Mouse (Mus musculus): ENCODE measurements around the gene Arrdc2. TPM values are rescaled to one million over a fixed set of nuclear protein-coding genes. Genes with fewer than 3 reads are reported as not detected.

Arrdc2 gene
- polyA plus RNA-seq, 1 experiment: 12.1 TPM

- Histone ChIP-seq H3K9ac (ENCODE audit: low read depth, poor library complexity, severe bottlenecking) (peak overlapping the region; percentile 6), H3K36me3 (ENCODE audit: control insufficient read depth, insufficient read depth, low read length, poor library complexity, severe bottlenecking) (no peaks in the 10 kb centered on the region), H3K4me1 (ENCODE audit: control insufficient read depth, insufficient read depth, low read length) (peaks cover 14% of the 10 kb centered on the region), H3K4me3 (ENCODE audit: low read depth, low read length) (peak overlapping the region; percentile 4), H3K27me3 (ENCODE audit: control insufficient read depth, insufficient read depth, low read length, poor library complexity, severe bottlenecking) (no peaks in the 10 kb centered on the region), H3K27ac (ENCODE audit: insufficient read depth, low read length) (peak overlapping the region; percentile 48), H3K9me3 (replicated peaks; ENCODE audit: control insufficient read depth, insufficient read depth, low read length, poor library complexity, severe bottlenecking) (no peaks in the 10 kb centered on the region)
- no peak for TF ChIP-seq CTCF (IDR thresholded peaks at IDR 0.05; ENCODE audit: low read depth, low read length)
- TF ChIP-seq POLR2A (IDR thresholded peaks at IDR 0.05; ENCODE audit: insufficient read depth, low read length): peak; percentile 5
- TF ChIP-seq EP300 (IDR thresholded peaks at IDR 0.05; ENCODE audit: insufficient read depth, low read depth, low read length): 0 out of 2 replicates have a peak, but pooled peaks have one; percentile 12
Observed at GRCm38 (mm10) chr8:70880126-70880525, 40.6 kb upstream of the Arrdc2 start.

DNA sequence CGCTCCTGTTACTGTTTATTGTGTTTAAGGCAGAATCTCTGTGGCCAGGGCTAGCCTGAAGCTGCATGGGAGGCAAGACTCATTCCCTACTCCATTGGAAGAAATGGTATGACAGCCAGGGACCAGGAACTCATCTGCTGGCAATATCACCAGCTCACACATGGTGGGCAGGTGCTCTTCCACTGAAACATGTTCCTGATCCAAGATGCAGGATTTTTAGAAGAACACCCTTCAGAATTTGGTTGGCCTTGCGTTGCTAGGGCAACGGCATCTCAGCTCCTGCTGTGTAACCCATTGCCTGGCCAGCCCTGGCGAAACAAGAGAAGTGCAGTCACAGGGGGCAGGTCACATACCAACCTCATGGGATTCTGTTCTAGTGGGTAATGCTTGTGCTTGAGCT lies 40.0 kb upstream of the Arrdc2 start:
- peak overlapping the region; percentile 48 for H3K27ac ChIP-seq (ENCODE audit: insufficient read depth, low read length)
- H3K9me3 ChIP-seq (replicated peaks; ENCODE audit: control insufficient read depth, insufficient read depth, low read length, poor library complexity, severe bottlenecking): no peaks in the 10 kb centered on the region
- TF ChIP-seq POLR2A (IDR thresholded peaks at IDR 0.05; ENCODE audit: insufficient read depth, low read length) (no peak), CTCF (IDR thresholded peaks at IDR 0.05; ENCODE audit: low read depth, low read length) (no peak), EP300 (IDR thresholded peaks at IDR 0.05; ENCODE audit: insufficient read depth, low read depth, low read length) (no peak)
- H3K9ac ChIP-seq (ENCODE audit: low read depth, poor library complexity, severe bottlenecking): no peak overlapping the region
- H3K36me3 ChIP-seq (ENCODE audit: control insufficient read depth, insufficient read depth, low read length, poor library complexity, severe bottlenecking): no peaks in the 10 kb centered on the region
- H3K4me1 ChIP-seq (ENCODE audit: control insufficient read depth, insufficient read depth, low read length): peaks cover 10% of the 10 kb centered on the region
- no peaks in the 10 kb centered on the region for H3K27me3 ChIP-seq (ENCODE audit: control insufficient read depth, insufficient read depth, low read length, poor library complexity, severe bottlenecking)
- H3K4me3 ChIP-seq (ENCODE audit: low read depth, low read length): no peak overlapping the region

DNA sequence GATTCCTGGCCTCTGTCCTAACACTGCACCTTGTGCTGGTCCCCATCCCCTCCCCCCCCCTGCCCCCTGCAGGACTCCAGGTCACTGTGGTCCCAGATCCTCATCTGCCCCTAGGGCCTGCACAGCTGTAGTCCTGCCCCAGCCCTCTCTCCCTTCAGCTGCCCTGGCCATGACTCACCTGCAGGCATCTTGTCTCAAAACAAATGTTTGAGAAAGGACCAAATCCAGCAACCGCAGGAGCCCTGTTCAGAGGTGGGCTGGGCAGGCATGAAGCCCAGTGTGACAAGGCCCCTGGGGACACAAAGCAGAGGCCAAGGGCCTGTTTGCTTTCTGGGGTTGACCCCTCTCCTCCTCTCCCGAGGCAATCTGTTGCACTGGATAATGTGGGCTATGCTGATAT lies 38.7 kb upstream of the Arrdc2 start:
- Histone ChIP-seq H3K36me3 (ENCODE audit: control insufficient read depth, insufficient read depth, low read length, poor library complexity, severe bottlenecking) (no peaks in the 10 kb centered on the region), H3K9ac (ENCODE audit: low read depth, poor library complexity, severe bottlenecking) (no peak overlapping the region), H3K27me3 (ENCODE audit: control insufficient read depth, insufficient read depth, low read length, poor library complexity, severe bottlenecking) (no peaks in the 10 kb centered on the region), H3K4me3 (ENCODE audit: low read depth, low read length) (no peak overlapping the region), H3K4me1 (ENCODE audit: control insufficient read depth, insufficient read depth, low read length) (peaks cover 10% of the 10 kb centered on the region), H3K27ac (ENCODE audit: insufficient read depth, low read length) (peak overlapping the region; percentile 5; the same call in 1 of the 2 replicates), H3K9me3 (replicated peaks; ENCODE audit: control insufficient read depth, insufficient read depth, low read length, poor library complexity, severe bottlenecking) (no peaks in the 10 kb centered on the region)
- TF ChIP-seq EP300 (IDR thresholded peaks at IDR 0.05; ENCODE audit: insufficient read depth, low read depth, low read length) (no peak), CTCF (IDR thresholded peaks at IDR 0.05; ENCODE audit: low read depth, low read length) (no peak), POLR2A (IDR thresholded peaks at IDR 0.05; ENCODE audit: insufficient read depth, low read length) (no peak)

DNA sequence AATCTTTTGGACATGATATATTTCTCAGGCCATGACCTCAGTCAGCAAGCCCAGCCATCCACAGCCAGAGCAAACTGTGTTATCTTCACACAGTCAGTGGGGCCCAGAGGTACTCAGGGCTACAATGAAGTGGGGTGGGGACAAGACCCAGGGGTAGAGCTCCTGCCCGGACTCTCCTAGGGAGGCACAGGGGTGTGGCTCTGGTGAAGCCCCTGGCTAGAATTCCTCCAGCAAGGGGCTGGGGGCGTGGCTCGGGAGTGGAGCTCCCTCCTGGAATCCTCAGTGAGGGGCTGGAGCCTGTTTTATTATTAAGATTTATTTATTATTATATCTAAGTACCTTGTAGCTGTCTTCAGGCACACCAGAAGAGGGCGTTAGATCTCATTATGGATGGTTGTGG lies 36.9 kb upstream of the Arrdc2 start:
- Histone ChIP-seq H3K27me3 (ENCODE audit: control insufficient read depth, insufficient read depth, low read length, poor library complexity, severe bottlenecking) (no peaks in the 10 kb centered on the region), H3K9ac (ENCODE audit: low read depth, poor library complexity, severe bottlenecking) (no peak overlapping the region), H3K27ac (ENCODE audit: insufficient read depth, low read length) (peak overlapping the region; percentile 12; the same call in 1 of the 2 replicates), H3K9me3 (replicated peaks; ENCODE audit: control insufficient read depth, insufficient read depth, low read length, poor library complexity, severe bottlenecking) (no peaks in the 10 kb centered on the region), H3K36me3 (ENCODE audit: control insufficient read depth, insufficient read depth, low read length, poor library complexity, severe bottlenecking) (no peaks in the 10 kb centered on the region), H3K4me1 (ENCODE audit: control insufficient read depth, insufficient read depth, low read length) (peaks cover 14% of the 10 kb centered on the region), H3K4me3 (ENCODE audit: low read depth, low read length) (no peak overlapping the region)
- TF ChIP-seq POLR2A (IDR thresholded peaks at IDR 0.05; ENCODE audit: insufficient read depth, low read length) (no peak), EP300 (IDR thresholded peaks at IDR 0.05; ENCODE audit: insufficient read depth, low read depth, low read length) (0 out of 2 replicates have a peak, but pooled peaks have one; percentile 2), CTCF (IDR thresholded peaks at IDR 0.05; ENCODE audit: low read depth, low read length) (no peak)

DNA sequence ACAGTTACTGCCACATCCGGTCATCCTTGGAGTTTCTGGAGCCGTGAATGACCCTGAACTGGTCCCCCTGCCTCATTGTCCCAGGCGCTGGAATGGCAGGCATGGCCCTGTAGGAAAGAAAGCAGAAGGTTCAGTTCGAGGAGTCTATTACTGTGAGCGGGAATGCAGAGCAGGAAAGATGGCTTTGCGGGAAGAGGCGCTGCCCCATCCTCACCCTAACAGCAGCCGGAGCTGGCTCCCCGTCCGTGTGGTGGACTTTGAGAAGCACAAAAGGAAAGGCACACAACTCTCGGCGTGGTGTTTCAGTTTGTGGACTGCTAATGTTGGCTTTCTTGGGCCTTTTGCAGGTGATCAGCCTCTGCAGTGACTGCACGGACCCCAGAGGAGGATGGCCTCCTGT lies 34.9 kb upstream of the Arrdc2 start:
- Histone ChIP-seq H3K9ac (ENCODE audit: low read depth, poor library complexity, severe bottlenecking) (peak overlapping the region; percentile 80), H3K36me3 (ENCODE audit: control insufficient read depth, insufficient read depth, low read length, poor library complexity, severe bottlenecking) (no peaks in the 10 kb centered on the region), H3K9me3 (replicated peaks; ENCODE audit: control insufficient read depth, insufficient read depth, low read length, poor library complexity, severe bottlenecking) (no peaks in the 10 kb centered on the region), H3K27ac (ENCODE audit: insufficient read depth, low read length) (peak overlapping the region; percentile 42), H3K27me3 (ENCODE audit: control insufficient read depth, insufficient read depth, low read length, poor library complexity, severe bottlenecking) (no peaks in the 10 kb centered on the region), H3K4me1 (ENCODE audit: control insufficient read depth, insufficient read depth, low read length) (peaks cover 8% of the 10 kb centered on the region), H3K4me3 (ENCODE audit: low read depth, low read length) (peak overlapping the region; percentile 8; the same call in 1 of the 2 replicates)
- no peak for TF ChIP-seq CTCF (IDR thresholded peaks at IDR 0.05; ENCODE audit: low read depth, low read length)
- no peak for TF ChIP-seq POLR2A (IDR thresholded peaks at IDR 0.05; ENCODE audit: insufficient read depth, low read length)
- no peak for TF ChIP-seq EP300 (IDR thresholded peaks at IDR 0.05; ENCODE audit: insufficient read depth, low read depth, low read length)

DNA sequence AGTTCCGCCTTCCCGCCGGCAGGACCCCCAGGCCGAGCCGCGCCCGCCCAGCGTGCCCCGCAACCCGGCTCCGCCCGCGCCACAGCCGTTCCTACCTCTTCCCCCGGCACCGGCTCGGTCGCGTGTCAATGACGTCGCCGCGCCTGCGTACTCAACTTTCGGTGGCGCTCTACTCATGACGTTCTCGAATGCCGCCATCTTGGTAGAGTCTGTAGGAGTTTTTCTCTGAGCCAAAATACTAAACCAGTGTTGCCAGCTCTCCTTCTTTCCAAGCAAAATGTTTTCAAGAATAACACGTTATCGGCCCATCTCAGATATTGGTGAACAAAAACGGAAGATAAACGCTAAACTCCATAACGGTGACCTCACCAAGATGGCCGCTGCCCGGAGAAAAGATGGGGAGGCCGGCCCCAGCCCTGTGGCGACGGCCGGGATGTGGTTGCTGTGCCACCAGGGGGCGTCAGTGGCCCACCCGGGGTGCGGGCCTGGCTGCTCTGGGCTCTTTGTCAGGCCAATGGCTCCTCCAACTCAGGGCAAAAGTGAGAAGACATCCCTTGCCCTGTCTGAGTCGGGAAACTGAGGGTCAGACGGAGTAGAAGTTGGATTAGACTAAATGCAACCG lies 34.0 kb upstream of the Arrdc2 start, which contains the start of gene Ccdc124:
Gene Ccdc124 (minus strand): TSS at position 572 of the 622 bp plus-strand sequence.
- no peak for TF ChIP-seq EP300 (IDR thresholded peaks at IDR 0.05; ENCODE audit: insufficient read depth, low read depth, low read length)
- TF ChIP-seq CTCF (IDR thresholded peaks at IDR 0.05; ENCODE audit: low read depth, low read length): peak; percentile 85
- TF ChIP-seq POLR2A (IDR thresholded peaks at IDR 0.05; ENCODE audit: insufficient read depth, low read length): no peak
- Histone ChIP-seq H3K9me3 (replicated peaks; ENCODE audit: control insufficient read depth, insufficient read depth, low read length, poor library complexity, severe bottlenecking) (no peaks in the 10 kb centered on the region), H3K27me3 (ENCODE audit: control insufficient read depth, insufficient read depth, low read length, poor library complexity, severe bottlenecking) (no peaks in the 10 kb centered on the region), H3K4me1 (ENCODE audit: control insufficient read depth, insufficient read depth, low read length) (peaks cover 4% of the 10 kb centered on the region), H3K27ac (ENCODE audit: insufficient read depth, low read length) (peak within 1 kb of the TSS; percentile 85), H3K36me3 (ENCODE audit: control insufficient read depth, insufficient read depth, low read length, poor library complexity, severe bottlenecking) (no peaks in the 10 kb centered on the region), H3K9ac (ENCODE audit: low read depth, poor library complexity, severe bottlenecking) (peak within 1 kb of the TSS; percentile 80), H3K4me3 (ENCODE audit: low read depth, low read length) (peak within 1 kb of the TSS; percentile 88)

Measured in ES-Bruce4 (cell line).